Mouse (Mus musculus) heart, embryonic 11.5 days (tissue): ENCODE results near the gene Pim1. TPM values are rescaled to one million over a fixed set of nuclear protein-coding genes. Genes with fewer than 3 reads are reported as not detected.

Source experiments
- ATAC-seq: fragments of 200-750 bp; cut with Nextera tagmentation; replicated peaks from 2 replicates; pipeline ENCODE4 v1.8.0; 2017; ENCODE audit warnings: moderate library complexity; ENCODE audit not compliant: insufficient number of reproducible peaks, low FRiP score, low TSS enrichment
- H3K27ac ChIP-seq: fragments of 300-500 bp; sonication (generic); 2 replicates; pipeline ENCODE4 v1.5.1; 2014; ENCODE audit warnings: mild to moderate bottlenecking, low read depth, low read length
- H3K27me3 ChIP-seq: fragments of 300-500 bp; sonication (generic); 2 replicates; pipeline ENCODE4 v1.6.1; 2014; ENCODE audit warnings: mild to moderate bottlenecking, low read length, mixed read lengths; ENCODE audit not compliant: control insufficient read depth, insufficient read depth
- H3K36me3 ChIP-seq: fragments of 300-500 bp; sonication (generic); 2 replicates; pipeline ENCODE4 v1.6.1; 2014; ENCODE audit warnings: mild to moderate bottlenecking, low read length, moderate library complexity, mixed read lengths; ENCODE audit not compliant: control insufficient read depth, insufficient read depth
- H3K4me1 ChIP-seq: fragments of 300-500 bp; sonication (generic); 2 replicates; pipeline ENCODE4 v1.6.1; 2014; ENCODE audit warnings: low read length; ENCODE audit not compliant: control insufficient read depth, insufficient read depth
- H3K4me2 ChIP-seq: fragments of 300-500 bp; sonication (generic); 2 replicates; pipeline ENCODE4 v1.6.1; 2014; ENCODE audit warnings: mild to moderate bottlenecking, moderate library complexity
- H3K4me3 ChIP-seq: fragments of 300-500 bp; sonication (generic); 2 replicates; pipeline ENCODE4 v1.5.1; 2014; ENCODE audit warnings: low read depth, low read length
- H3K9ac ChIP-seq: fragments of 300-500 bp; sonication (generic); 2 replicates; pipeline ENCODE4 v1.6.1; 2014; ENCODE audit warnings: mild to moderate bottlenecking, low read depth, low read length, moderate library complexity
- H3K9me3 ChIP-seq: fragments of 300-500 bp; sonication (generic); replicated peaks from 2 replicates; pipeline ENCODE4 v1.6.1; 2016; ENCODE audit warnings: low read length; ENCODE audit not compliant: control insufficient read depth
- WGBS: fragments of 180-500 bp; shearing (Covaris S2); extraction: QIAGEN DNeasy Blood & Tissue Kit; methylation state at CpG from one replicate; pipeline ENCODE4 v1.1.7; 2014; ENCODE audit not compliant: insufficient replicate concordance; 5-methylcytosine and 5-hydroxymethylcytosine counted together
- polyA plus RNA-seq: library from polyadenylated mRNA; unstranded; fragments of >200 nt; fragmentation: Nextera tagmentation; extraction: Ambion mirVana; gene quantifications from 2 replicates; pipeline ENCODE4 v1.2.1, GENCODE M21; 2014

The Pim1 gene
- polyA plus RNA-seq = 23.5 and 27.3 TPM in 2 replicates

DNA sequence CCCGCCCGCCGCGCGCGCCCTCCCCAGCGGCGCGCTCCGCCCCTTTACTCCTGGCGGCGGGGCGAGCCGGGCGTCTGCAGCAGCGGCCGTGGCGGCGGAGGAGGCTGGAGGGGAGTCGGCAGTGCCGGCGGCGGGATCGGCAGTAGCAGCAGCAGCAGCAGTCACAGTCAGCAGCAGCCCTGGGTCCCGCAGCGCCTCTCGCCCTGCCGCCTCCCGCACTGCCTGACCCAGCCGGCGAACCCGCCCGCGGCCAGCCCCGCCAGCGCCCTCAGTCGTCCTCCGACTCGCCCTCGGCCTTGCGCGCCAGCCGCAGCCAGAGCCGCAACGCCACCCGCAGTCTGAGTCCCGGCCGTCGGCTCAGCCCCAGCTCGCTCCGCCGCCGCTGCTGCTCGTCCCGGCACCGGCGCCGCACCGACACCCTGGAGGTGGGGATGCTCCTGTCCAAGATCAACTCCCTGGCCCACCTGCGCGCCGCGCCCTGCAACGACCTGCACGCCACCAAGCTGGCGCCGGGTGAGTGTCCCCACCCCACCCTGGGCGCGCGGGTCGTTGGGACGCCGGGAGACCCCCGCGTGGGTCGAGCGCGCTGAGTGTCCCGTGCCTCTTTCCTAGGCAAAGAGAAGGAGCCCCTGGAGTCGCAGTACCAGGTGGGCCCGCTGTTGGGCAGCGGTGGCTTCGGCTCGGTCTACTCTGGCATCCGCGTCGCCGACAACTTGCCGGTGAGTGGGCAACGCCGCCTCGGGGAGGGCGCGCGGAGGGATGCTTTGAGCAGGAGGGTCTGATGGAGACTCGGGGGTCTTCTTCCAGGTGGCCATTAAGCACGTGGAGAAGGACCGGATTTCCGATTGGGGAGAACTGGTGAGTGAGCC lies at the start of gene Pim1:
Gene Pim1 (plus strand): TSS at position 41 of the 869 bp plus-strand sequence.
- Histone ChIP-seq H3K27me3 (no peaks in the 10 kb centered on the region), H3K4me3 (peak within 1 kb of the TSS; percentile 77), H3K4me2 (peak within 1 kb of the TSS; percentile 95), H3K4me1 (peaks cover 18% of the 10 kb centered on the region), H3K36me3 (peaks cover 11% of the 10 kb centered on the region), H3K9me3 (no peaks in the 10 kb centered on the region; the same call in 1 of the 2 replicates), H3K27ac (peak within 1 kb of the TSS; percentile 95), H3K9ac (peak within 1 kb of the TSS; percentile 93)
- WGBS = under 1% methylated on average over 82 of the region's 99 CpGs
- ATAC-seq = no peak

DNA sequence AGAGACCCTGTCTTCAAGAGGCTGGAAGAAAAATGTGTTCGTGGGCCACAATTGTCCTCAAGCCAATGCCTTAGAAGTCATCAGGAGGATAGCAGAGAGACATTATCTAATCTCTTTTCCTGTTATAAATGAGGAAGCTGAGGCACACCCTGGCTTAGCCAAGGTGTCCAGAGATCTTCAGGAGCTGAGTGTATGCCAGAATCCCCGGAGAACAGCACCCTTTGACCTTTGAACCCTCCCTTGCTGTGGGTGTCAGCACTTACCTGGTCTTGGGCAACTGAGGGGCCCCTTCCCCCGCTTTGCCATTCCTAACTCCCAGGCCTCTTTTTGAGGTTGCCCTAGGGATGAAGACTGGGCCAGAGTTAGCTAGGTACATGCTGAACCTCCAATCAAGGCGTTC lies 49.0 kb upstream of the Pim1 start:
- Histone ChIP-seq H3K27me3 (no peaks in the 10 kb centered on the region), H3K36me3 (no peaks in the 10 kb centered on the region)
- 58% methylated on average over 4 of the region's 4 CpGs for WGBS

GRCm38 (mm10) chr17:29442131-29442557 lies 48.4 kb upstream of the Pim1 start:
- 39% methylated on average over 7 of the region's 7 CpGs for WGBS
- Histone ChIP-seq H3K4me2 (no peak overlapping the region), H3K4me3 (no peak overlapping the region), H3K9me3 (no peaks in the 10 kb centered on the region), H3K9ac (peak overlapping the region; percentile 4; the same call in 1 of the 2 replicates), H3K27me3 (no peaks in the 10 kb centered on the region), H3K36me3 (no peaks in the 10 kb centered on the region), H3K27ac (peak overlapping the region; percentile 91), H3K4me1 (peaks cover 55% of the 10 kb centered on the region)
- no peak for ATAC-seq

More for the DNA sequence above, 49.0 kb upstream of the Pim1 start:
- Histone ChIP-seq H3K4me2 (no peak overlapping the region), H3K4me1 (peaks cover 56% of the 10 kb centered on the region), H3K27ac (peak overlapping the region; percentile 91), H3K9me3 (no peaks in the 10 kb centered on the region), H3K4me3 (no peak overlapping the region), H3K9ac (peak overlapping the region; percentile 29; the same call in 1 of the 2 replicates)
- ATAC-seq = no peak

DNA sequence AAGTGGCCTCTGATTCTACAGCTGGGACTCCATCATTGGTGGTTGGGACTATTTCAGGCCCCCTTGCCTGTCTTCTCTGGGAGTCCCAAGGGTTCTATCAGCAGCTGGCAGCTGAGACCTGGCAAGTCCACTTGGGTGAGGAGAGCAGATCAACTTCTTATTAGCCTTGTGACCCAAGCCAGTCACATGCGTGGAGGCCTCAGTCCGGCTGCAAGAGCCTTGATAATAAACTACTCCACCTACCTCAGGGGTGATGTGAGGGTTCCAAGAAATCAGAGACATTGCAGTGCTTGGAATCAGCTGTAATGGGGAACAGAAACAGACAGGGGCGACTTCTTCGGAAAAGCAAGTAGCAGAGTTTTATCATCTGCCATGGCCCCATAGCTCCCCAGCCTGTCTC lies 46.8 kb upstream of the Pim1 start:
- ATAC-seq = peak; percentile 74
- H3K4me2 ChIP-seq = peak overlapping the region; percentile 4; the same call in 1 of the 2 replicates

DNA sequence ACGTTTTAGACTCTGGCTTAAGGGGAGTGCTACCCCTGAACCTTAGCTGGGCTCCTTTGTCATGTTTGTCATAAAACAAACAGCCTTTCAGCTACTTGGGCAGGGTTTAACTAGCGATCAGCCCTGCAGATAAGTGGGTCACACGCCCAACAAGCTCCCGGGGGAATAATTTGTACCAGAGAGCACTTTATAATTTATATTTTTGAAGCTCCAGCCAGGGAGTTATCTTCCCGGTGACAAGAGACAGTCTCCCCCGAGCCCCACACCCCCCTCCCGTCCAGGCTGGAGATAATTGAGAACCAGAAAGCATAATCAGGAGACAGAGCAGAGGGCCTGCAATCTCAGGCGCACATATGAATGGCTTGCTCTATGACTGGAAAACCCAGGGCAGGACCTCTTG lies 45.5 kb upstream of the Pim1 start:
- no peak for ATAC-seq
- peaks cover 46% of the 10 kb centered on the region for H3K4me1 ChIP-seq
- no peak overlapping the region for H3K4me3 ChIP-seq
- H3K9me3 ChIP-seq = no peaks in the 10 kb centered on the region
- no peaks in the 10 kb centered on the region for H3K36me3 ChIP-seq
- H3K27ac ChIP-seq = peak overlapping the region; percentile 91
- H3K27me3 ChIP-seq = no peaks in the 10 kb centered on the region
- H3K4me2 ChIP-seq = peak overlapping the region; percentile 31
- H3K9ac ChIP-seq = peak overlapping the region; percentile 16
- 9% methylated on average over 8 of the region's 8 CpGs for WGBS

More for the DNA sequence above, 46.8 kb upstream of the Pim1 start:
- H3K9ac ChIP-seq = no peak overlapping the region
- H3K4me1 ChIP-seq = peaks cover 59% of the 10 kb centered on the region
- H3K36me3 ChIP-seq = no peaks in the 10 kb centered on the region
- H3K9me3 ChIP-seq = no peaks in the 10 kb centered on the region
- H3K27me3 ChIP-seq = no peaks in the 10 kb centered on the region
- no peak overlapping the region for H3K4me3 ChIP-seq
- WGBS = 55% methylated on average over 4 of the region's 4 CpGs
- H3K27ac ChIP-seq = peak overlapping the region; percentile 91

DNA sequence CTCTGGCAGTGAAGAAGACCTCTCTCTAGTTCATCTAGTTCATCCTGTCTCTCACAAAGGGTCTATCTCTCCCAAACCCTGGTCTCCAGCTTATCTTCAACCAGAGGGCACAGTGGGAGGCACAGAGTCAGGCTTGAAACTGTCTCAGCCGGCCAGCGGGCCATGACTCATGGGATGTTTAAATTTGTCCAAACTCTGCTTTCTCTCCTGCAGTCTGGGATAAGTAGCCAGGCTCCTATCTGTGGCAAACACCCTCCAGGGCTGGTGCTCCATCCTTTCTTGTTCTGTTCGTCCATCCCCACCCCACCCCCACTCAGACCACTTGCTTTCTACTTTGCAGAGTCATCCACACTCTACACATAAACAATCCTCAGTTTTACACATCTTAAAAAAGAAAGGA lies 43.2 kb upstream of the Pim1 start:
- Histone ChIP-seq H3K27ac (peak overlapping the region; percentile 91), H3K36me3 (no peaks in the 10 kb centered on the region), H3K27me3 (no peaks in the 10 kb centered on the region), H3K4me2 (no peak overlapping the region), H3K9ac (no peak overlapping the region), H3K4me3 (no peak overlapping the region), H3K4me1 (peaks cover 43% of the 10 kb centered on the region), H3K9me3 (no peaks in the 10 kb centered on the region)
- ATAC-seq = peak; percentile 75
- WGBS = 19% methylated on average over 3 of the region's 3 CpGs

DNA sequence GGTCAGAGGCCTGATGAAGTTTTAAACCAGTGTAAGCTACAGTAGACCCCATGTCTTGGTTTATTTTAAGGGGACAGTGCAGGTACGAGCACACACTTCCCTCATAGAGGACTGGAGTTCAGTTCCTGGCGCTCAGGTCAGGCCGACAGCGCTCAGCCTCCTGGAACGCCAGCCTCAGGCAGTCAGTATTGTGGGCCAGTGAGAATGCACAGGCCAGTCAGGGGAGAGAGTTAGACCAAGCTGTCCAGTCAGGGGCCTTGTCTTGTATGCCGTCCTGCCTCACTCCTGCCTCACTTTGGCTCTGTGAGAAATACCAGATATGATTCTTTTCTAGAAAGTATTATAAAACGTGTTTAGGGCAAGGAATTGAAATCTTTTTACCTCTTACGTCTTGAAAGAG lies 42.5 kb upstream of the Pim1 start:
- 0 out of 2 replicates have a peak overlapping the region, but pooled peaks have one; percentile 16 for H3K9ac ChIP-seq
- no peaks in the 10 kb centered on the region for H3K9me3 ChIP-seq
- H3K4me1 ChIP-seq = peaks cover 41% of the 10 kb centered on the region
- no peak overlapping the region for H3K4me3 ChIP-seq
- no peak for ATAC-seq
- H3K27ac ChIP-seq = peak overlapping the region; percentile 91
- H3K4me2 ChIP-seq = peak overlapping the region; percentile 32; the same call in 1 of the 2 replicates
- WGBS = 43% methylated on average over 8 of the region's 8 CpGs
- H3K27me3 ChIP-seq = no peaks in the 10 kb centered on the region
- H3K36me3 ChIP-seq = no peaks in the 10 kb centered on the region

DNA sequence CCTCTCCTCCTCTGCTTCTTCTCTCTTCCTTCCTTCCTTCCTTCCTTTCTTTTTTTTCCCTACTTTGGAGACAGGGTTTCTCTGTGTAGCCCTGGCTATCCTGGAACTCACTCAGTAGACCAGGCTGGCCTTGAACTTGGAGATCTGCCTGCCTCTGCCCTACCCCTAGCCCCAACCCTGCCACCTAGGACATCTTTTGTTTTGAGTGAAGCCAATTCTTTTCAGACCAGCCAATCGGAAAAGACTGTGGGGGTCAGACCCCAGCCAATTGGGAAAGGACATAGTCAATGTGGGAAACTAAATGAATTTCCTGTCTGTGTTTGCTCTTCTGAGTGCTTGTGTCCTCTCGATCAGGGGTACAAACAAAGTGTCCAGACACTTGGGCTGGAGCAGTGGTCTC lies 42.0 kb upstream of the Pim1 start:
- no peaks in the 10 kb centered on the region for H3K36me3 ChIP-seq
- peaks cover 41% of the 10 kb centered on the region for H3K4me1 ChIP-seq
- H3K4me2 ChIP-seq = no peak overlapping the region
- no peak overlapping the region for H3K9ac ChIP-seq
- peak overlapping the region; percentile 91 for H3K27ac ChIP-seq
- no peaks in the 10 kb centered on the region for H3K9me3 ChIP-seq
- 48% methylated on average over 2 of the region's 2 CpGs for WGBS
- no peak for ATAC-seq
- no peak overlapping the region for H3K4me3 ChIP-seq
- no peaks in the 10 kb centered on the region for H3K27me3 ChIP-seq
